Mouse (Mus musculus) liver, embryonic 14.5 days (tissue): ENCODE measurements around the gene Iqschfp.

Experiments
- CTCF ChIP-seq: IDR thresholded peaks from 2 replicates; pipeline ENCODE4 v1.5.1; 2016; ENCODE audit warnings: antibody characterized with exemption, low read depth, control low read depth
- EP300 ChIP-seq: IDR thresholded peaks from 2 replicates; pipeline ENCODE4 v1.6.1; 2016; ENCODE audit warnings: antibody characterized with exemption, low read depth

DNA sequence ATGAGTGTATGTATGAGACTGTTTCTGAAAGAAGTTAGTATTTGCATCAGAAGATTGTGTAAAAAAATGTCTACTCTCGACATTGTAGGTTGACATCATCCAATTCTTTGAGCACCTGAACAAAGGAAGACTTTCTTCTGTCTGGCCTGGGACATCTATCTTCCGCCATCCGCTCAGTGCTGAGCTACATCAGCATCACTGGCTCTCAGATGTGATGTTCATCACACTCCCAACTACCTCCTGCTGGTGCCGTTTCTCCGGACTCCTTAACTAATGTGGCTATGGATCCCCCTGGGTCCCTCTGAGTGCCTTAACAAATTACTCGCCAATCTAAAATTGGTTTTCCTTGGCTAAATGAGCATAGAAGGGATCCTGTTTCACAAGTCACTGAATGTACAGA lies 772.3 kb downstream of the Iqschfp start:
- TF ChIP-seq CTCF, result no peak
- TF ChIP-seq EP300, result no peak
